Mouse (Mus musculus): ENCODE data around the gene Eefsec.

The Eefsec gene

DNA sequence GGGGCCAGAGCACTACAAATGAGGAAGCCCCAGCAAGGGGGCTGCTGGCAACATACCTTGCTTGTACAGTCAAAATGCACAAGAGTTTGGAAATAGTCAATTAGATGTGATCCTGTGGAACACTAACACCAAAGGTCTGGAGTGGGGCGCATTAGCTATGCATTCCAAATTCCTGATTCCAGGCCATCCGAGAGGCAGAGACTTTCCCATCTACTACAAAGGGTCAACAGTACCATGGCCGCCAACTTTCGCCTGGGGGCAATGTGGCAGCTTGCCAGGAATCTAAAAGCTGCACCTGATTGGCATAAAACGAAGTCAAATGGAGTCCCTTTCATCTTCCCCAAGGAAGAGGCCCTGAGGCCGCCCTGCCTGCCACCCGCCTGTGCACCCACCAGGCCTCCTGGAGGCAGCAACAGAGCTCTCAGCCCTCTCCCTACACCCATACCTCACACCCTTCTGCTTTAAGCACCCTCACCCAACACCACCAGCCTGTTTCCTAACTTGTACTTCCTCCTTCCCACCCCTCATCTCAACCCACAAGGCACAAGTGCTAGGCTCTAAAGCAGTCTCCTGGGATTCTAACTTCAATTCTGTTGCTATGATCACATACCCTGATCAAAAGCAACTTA, 30.1 kb downstream of the Eefsec start:
- DNase-seq (ENCODE audit: low spot score in 2 of 2), result no peak

DNA sequence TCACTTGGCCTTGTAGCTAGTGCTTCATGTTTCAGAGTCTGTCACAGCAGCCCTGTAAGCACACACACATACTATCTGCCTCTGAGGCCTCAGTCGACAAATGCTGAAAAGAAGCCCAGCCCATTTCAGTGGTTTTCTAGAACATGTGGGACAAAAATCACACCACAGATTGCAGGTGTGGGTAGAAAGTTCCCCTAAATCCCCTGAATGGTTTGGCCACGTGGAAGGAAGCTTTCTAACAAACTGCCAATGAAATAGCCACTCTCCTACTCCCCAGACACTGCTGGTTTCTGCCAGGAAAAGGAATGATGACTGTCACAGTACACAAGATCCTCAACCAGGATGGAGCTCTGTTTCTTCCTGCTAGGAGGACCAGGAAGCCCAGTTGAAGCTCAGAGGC, 33.7 kb downstream of the Eefsec start:
- DNase-seq (ENCODE audit: low spot score in 2 of 2), result no peak

DNA sequence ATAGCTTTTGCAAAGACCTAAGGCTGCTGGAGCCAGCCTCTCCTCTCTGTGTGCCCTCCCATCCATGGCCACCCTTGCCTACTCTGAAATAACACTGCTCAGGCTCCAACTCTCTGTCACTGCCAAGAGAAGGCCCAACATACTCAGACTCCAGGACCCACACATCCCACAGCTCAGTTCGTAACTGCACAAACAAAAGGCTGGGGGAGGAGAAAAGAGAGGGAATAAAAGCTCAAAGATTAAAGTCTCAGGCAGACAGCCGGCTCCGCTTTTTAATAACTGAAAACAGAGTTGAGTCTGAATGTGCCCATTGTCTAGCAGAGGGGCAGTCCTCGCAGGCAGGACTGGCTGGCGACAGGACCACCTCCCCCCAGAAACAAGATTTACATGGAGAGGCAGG, 36.8 kb downstream of the Eefsec start:
- no peak for DNase-seq (ENCODE audit: low spot score in 2 of 2)

DNA sequence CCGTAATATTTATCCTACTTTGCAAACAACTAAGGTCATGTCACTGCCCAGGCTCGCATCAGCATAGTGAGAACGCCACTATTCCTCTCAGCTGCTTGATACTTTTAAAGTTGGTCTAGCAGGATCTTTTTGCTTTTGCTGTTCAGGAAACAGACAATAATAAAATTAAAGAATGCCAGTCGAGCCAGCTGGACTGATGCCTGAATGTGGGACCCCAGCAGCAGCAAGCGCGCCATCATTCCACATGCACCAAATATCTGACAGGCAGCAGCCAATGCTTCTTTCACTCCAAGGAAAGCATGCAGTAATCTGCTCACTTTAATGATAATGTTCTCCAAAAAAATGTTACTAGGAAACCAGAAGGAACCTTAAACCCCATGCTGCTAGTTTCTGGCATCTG, 45.9 kb downstream of the Eefsec start:
- no peak for DNase-seq (ENCODE audit: low spot score in 2 of 2)

DNA sequence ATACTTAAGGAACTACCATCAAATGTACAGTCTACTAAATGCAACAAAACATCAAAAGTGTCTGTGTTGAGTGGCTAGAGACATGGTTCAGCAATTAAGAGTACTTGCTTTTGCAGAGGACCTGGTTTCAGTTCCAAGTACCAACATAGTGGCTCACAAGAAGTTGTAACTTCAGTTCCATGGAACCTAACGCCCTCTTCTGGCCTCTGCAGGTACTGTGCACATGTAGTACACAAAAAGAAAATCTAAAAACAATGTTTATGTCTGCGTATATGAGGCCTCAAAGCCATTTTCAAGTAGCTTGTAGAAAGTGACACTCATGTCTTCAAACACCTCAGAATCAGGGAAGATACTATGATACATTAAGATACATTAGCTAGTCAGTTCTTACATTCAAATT, 48.4 kb downstream of the Eefsec start:
- no peak for DNase-seq (ENCODE audit: low spot score in 2 of 2)

DNA sequence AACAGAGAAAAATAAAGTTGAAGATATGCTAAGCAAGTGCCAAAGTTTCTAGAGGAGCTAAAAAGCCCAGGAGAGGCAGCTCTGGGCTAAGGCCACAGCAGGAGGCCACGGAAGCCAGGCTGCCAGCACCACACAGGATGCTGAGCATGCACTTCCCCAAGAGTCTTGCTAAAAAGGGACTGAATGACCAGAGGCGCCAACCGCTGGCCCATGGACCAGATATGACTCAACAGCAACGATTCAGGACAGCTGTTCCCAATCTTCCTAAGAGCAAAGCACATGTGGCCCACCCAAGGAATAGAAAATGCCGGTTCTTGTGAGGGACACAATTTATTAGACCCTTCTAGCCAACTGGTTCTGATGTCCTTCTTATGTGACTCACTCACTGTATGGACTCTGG, 57.4 kb downstream of the Eefsec start:
- DNase-seq (ENCODE audit: low spot score in 2 of 2), result no peak

DNA sequence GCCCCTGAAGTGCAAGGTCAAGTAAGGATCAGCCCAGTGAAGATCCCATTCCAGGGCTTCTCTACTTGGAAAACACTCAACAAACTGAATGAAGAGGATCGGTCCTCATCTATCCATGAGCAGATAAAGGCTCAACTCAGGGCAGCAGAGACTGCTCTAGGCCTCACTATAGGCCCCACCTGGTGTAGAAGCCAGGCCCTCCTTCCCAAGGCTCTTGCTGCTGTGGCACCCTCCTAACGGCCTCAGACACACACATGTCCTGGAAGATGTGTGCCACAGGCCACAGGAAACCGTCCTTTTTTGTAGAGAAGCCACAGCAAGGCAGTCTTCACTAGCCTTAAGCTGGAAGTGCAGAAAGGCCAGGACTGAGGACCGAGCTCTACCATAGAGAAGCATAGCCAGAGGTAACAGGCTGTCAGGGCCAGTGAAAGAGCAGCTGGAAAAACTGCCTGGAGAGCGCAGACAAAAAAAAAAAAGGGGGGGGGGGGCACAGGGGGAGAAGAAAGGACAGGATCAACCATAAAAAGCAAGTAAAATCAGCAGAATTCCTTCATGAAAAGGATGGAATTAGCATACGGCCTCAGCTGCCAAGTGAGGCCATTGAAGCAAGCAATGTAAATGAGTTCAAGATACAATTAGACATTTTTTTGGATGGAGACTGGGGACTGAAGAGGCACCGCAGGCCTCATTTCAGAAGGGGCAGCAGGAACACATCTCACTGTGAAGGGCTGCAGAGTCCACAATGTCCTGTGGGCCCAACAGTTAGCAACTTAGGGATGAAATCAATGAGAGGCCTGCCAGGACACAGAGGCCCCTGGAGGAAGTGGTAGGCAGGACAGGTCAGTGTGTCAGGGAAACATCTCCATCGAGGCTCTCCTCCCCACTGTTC, 58.3 kb downstream of the Eefsec start:
- DNase-seq (ENCODE audit: low spot score in 2 of 2), result no peak

DNA sequence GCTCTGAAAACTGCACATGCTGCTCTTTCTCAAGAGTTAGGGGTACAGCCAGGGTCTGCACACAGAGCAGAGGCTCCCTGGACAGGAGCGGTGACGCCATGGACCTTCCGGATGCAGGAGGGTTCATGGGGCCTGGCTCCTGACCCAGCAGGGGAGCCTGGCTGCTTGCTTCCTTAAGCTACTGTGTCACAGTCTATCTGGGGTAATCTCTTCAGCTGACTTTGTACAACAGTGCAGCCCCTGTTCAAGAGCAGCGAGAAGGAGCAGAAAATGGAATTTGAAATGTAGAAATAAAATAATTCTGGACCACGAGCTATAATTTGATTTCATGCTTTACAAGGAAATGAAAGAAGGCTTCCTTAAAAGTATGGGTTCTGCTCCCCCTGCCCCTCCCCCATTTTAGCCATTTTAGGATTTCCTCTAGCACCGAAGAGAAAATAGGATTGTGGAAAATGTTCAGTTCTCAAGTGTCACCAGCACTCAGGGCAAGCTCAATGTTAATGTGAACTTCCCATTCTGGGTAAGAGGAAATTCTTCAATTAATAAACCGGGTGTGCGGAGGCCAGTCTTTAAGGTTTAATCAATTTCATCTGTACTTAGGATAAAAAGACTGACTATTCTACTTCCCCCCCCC, 61.8 kb downstream of the Eefsec start:
- no peak for DNase-seq (ENCODE audit: low spot score in 2 of 2)

DNA sequence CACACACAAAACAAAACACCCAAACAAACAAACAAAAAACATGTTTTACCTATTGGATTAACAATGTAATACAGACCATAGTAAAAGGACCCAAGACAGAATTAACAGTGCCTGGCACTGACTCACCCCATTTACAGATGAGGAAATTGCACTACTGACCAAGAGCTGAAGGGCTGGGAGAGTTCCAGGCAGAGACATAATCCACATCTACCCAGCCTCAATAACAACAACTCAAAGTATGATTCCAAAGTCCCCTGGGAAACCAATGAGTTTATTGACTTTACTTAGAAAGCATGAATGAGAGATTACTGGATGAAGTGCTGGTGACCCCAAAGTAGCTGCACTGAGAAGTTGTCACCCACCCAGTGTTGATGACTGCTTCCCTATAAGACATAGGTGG, 62.6 kb downstream of the Eefsec start:
- DNase-seq (ENCODE audit: low spot score in 2 of 2), result no peak

- no peak for DNase-seq (ENCODE audit: low spot score in 2 of 2)
Observed at GRCm38 (mm10) chr6:88379756-88380155, 66.6 kb downstream of the Eefsec start.

- DNase-seq (ENCODE audit: low spot score in 2 of 2), result peak; percentile 60
Observed at GRCm38 (mm10) chr6:88378829-88379228, 67.5 kb downstream of the Eefsec start.

GRCm38 (mm10) chr6:88374247-88374646, 72.1 kb downstream of the Eefsec start:
- no peak for DNase-seq (ENCODE audit: low spot score in 2 of 2)

GRCm38 (mm10) chr6:88369851-88370635, 76.3 kb downstream of the Eefsec start:
- DNase-seq (ENCODE audit: low spot score in 2 of 2), result peak in 1 of 2 experiments; percentile 14

- DNase-seq (ENCODE audit: low spot score in 2 of 2), result no peak
Observed at GRCm38 (mm10) chr6:88363475-88364012, 82.8 kb downstream of the Eefsec start.

DNA sequence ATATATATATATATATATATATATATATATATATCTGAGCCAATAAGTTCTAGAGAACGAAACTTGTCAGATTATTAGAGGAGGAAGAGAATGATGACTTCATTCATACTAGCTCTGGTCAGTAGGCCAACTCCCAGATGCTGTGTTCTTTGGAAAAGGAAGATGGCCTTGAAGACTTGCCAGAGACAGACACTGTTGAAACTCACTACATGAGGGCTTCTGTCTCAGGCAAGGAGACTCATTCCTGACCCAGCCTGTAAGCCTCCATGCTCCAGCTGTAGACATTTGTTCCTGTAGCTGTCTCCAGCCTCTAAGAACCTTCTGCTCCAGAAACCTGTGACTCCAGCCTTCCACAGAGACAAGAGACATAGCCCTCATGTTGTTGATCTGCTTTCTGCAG, 85.2 kb downstream of the Eefsec start:
- DNase-seq (ENCODE audit: low spot score in 2 of 2), result no peak

- DNase-seq (ENCODE audit: low spot score in 2 of 2), result no peak
Observed at GRCm38 (mm10) chr6:88358210-88358609, 88.1 kb downstream of the Eefsec start.

DNA sequence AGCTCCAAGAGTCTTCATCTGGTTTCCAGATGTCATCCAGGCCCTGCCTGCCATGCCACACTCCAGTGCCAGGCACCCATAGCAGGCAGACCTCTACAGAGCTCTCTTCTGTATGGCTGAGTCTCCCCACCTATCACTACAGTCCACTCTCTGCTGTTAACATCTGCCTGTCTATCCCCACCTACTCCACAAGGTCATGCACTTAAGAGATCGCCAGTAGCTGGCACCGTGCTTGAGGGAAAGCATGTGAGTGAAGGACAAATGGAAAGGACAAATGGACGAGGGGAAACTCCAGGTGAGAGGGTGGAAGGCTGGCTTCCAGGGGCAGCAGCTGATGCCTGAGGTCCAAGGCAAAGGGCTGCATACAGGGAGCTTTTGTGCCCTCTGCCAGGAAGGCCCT, 90.5 kb downstream of the Eefsec start:
- no peak for DNase-seq (ENCODE audit: low spot score in 2 of 2)

- no peak for DNase-seq (ENCODE audit: low spot score in 2 of 2)
Observed at GRCm38 (mm10) chr6:88352541-88352940, 93.8 kb downstream of the Eefsec start.

GRCm38 (mm10) chr6:88346776-88347175, 99.6 kb downstream of the Eefsec start:
- DNase-seq (ENCODE audit: low spot score in 2 of 2), result no peak

GRCm38 (mm10) chr6:88345311-88345710, 101.0 kb downstream of the Eefsec start:
- DNase-seq (ENCODE audit: low spot score in 2 of 2), result no peak
